Mouse (Mus musculus) spleen, postnatal 36 days (tissue): ENCODE data around the gene Mecom.

Experiments
- DNase-seq, 2 experiments: peaks; one replicate each; pipeline ENCODE4 v3.0.0; 2022; ENCODE audit warnings: low spot score in 2 of 2, mixed read lengths in 1 of 2

Gene Mecom

GRCm38 (mm10) chr3:30207431-30207830, 340.4 kb downstream of the Mecom start:
- DNase-seq: no peak

DNA sequence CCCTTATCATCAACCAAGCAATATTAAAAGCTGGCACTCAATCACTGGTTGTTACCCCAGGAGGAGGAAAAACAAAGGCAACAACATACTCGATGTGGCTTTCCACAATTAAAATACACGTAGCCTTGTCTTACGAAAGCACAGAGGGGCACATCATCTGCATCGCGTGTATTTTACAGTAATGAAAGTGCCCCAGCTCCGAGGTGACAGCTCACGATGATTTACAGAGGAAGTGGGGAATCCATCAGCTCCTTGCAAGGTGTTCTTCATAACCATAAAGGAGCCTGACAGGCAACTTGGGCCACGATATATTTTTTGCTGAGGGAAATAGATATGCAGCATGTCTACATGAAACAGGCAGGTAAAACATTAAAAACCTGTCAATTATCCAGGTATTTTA, 341.7 kb downstream of the Mecom start:
- no peak for DNase-seq

- no peak for DNase-seq
Observed at GRCm38 (mm10) chr3:30203764-30204163, 344.0 kb downstream of the Mecom start.

GRCm38 (mm10) chr3:30198854-30199253, 349.0 kb downstream of the Mecom start:
- DNase-seq: no peak

DNA sequence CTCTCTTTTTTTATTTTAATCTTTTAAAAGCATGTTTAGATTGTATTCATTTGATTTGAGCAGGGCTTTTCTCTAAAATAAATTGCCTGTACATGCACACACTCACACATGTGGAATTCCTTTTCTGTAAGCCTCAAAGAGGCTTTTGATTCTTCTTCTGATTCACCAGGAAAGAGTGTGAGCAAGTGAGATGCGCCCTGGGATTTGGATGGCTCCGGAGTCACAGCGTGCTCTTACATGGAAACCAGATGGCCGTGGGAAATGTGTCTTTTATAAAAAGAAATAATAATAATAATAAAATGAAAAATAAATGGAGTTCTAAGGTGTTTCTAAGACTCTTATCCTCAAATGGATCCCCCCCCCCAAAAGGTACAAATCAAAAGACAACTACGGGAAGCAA, 349.6 kb downstream of the Mecom start:
- no peak for DNase-seq

GRCm38 (mm10) chr3:30195186-30195585, 352.6 kb downstream of the Mecom start:
- DNase-seq: no peak

DNA sequence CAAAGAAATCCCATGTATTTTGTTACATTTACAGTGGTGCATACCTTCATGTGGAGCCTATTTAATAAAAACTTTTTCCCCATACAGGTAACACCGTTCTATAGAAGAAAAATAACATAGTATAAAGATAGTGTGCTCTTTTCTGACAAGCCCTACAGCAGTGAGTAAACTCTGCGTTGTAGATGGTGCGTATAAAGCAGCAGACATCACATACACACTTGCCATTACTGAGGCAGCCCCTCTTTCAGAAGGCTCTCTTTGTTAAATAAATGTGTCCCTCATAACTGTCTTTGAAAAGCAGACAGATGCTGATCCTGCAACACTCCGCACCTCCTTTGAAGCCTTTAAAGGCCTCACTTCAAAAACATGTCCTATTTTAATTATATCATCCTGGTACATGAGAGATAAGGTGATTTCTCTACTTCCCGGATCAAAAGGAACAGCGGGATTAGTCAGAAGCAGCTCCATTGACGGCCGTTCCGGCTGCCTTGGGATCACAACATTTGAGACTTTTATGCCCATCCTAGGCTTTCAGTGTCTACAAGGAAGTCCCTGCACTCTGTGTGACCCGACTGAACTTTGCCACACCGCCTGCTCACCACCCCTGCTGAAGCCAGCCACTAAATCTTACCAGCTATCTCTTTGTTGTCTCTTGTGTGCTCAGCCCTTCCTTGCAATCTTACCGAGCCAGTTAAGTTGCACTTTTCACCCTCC, 355.4 kb downstream of the Mecom start:
- DNase-seq: no peak

- no peak for DNase-seq
Observed at GRCm38 (mm10) chr3:30189325-30189724, 358.5 kb downstream of the Mecom start.

DNA sequence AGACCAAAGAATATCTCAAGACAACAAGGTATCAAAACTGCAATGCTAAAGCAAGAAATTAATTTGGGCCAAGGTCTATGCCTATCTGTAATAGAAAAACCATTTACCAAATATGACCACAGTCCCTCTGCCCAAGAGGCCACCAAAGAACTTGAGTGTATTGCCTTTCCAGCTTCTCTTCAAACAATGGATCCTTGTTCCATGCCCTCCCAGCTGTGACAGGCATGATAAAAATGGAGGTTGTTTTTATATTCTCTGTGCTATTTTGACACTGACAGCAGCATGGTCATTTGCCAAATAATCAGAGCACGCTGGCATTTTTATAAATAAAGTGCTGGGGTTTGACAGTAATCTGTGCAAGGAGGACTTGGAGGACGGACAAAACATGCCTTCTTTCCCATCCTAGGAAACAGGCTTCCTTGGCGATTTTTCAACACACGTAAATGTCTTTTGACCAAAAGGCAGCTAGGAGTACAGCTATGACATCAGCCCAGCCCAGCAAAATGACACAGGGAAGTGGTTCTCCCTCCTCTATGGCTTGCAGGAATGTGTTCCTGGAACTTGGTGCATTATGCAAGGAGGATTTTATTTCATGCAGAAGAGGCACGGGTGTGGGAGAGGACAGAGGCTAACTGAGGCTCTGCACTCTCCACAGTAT, 359.9 kb downstream of the Mecom start:
- DNase-seq: no peak

DNA sequence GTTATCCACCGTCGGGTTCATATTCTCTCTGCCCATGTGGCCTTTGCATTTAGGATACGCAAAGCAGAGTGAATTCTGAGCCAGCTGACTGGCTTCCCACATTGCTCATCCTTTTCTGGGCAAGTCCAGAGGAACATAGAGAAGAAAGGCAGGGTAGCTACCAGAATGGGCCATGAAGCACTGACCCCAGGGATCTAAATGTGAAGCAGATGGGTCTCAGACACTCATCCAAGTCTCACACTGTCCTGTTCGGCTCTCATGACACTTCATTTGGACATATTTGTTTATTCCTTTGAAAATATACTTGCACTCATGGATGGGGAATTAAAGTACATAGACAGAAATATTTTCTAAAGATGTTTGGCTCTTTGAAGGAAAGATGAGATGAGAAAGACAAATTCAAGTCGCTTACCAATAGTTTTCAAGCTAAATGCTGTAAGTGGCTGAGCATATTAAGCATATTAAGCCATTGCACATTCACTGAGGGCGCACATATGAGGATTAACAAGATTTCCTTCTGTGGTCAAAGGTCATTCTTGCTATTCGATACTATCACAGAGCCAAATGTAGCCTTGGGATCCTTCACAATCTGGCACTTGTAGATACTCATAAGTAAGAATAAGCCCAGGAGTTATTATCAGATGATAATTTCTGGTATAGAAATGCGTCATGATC, 365.9 kb downstream of the Mecom start:
- no peak for DNase-seq

DNA sequence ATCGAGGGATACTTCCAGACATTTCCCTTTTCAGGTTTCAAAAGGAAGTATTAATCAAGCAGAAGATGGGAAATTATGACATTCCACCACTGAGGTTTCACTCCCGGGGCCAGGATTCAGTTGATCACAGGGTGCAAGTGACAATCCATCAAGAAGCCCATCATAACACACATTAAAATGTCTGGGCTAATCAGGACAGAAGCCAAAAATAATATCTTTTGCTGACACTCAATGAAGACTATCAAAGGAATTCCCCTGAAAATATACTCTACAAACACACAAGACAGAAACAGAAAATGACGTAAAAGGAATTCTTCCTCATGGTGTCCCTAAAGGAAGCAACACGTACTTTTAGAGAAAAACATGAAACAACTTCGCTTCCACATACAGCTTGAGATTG, 371.2 kb downstream of the Mecom start:
- no peak for DNase-seq

DNA sequence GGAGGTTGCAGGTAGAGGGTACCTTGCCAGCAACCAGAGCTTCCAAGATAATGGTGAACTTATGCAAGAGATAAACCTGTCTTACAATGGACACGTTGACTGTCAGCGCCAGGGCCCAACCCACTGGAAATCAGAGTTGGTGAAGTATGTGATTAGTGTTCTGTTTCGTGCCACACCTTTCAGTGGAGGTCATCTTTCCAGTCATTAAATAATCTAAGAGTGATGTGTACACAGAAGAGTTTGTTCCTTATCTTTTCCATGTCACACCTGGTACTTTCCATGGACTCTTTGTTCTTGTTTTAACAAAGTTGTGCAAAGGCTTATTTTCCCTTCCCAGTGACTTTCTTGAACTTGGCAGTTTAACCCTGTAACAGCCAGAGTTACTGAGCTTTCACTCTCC, 374.0 kb downstream of the Mecom start:
- DNase-seq: no peak

DNA sequence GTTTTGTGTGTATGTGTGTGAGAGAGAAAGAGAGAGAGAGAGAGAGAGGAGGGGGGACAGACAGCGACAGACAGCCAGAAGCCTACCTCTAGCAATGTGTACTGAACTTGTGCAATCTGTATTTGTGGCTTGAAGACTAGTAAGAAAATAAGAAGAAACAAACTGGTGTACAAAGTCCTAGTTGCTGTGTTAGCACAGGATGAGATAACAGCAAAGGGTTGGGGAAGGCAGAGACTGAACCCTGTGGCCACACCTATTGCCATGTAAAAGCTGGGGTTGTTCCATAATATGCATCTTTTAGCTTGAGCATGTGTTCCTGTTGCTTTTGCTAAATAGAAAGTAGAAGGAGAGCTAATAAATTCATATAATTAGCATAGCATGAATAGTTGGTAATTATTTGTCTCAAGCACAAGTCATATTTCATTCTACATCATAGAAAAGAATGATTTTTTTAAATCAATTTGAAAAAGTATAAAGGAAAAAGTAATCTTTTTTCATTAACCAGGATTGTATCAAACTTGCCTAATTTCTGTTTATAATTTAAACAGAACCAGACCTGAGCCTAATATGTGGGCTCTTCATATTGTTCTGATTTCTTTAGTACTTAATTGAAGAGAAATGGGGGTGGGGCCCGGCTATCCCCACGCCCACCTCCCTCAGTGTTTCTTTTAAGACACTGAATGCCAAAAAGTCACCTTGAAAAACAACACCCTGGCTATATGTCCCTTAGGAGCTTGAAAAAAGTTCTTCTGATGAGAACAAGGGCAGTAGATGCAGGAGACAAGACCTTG, 379.2 kb downstream of the Mecom start:
- DNase-seq: no peak

DNA sequence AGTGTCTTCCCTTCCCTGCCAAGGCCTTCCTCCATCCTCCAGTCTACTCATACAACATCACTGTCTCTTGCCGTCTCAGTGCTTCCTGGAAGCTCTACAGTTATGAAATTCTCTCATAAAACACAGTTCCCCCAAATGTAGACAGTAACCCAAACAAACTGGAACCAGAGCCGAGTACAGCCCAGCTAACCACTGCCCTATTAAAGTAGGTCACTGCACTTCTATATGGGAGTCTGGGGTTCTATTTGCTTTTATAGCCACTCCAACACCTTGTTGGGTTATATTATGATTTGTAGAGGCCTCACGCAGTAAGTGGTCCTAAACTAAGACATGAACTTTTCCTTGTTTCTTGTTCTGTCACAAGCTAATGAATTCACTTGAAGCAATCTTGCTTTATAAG, 380.8 kb downstream of the Mecom start:
- no peak for DNase-seq

- DNase-seq: no peak
Observed at GRCm38 (mm10) chr3:30164834-30165233, 383.0 kb downstream of the Mecom start.

GRCm38 (mm10) chr3:30163390-30163789, 384.4 kb downstream of the Mecom start:
- DNase-seq: no peak

DNA sequence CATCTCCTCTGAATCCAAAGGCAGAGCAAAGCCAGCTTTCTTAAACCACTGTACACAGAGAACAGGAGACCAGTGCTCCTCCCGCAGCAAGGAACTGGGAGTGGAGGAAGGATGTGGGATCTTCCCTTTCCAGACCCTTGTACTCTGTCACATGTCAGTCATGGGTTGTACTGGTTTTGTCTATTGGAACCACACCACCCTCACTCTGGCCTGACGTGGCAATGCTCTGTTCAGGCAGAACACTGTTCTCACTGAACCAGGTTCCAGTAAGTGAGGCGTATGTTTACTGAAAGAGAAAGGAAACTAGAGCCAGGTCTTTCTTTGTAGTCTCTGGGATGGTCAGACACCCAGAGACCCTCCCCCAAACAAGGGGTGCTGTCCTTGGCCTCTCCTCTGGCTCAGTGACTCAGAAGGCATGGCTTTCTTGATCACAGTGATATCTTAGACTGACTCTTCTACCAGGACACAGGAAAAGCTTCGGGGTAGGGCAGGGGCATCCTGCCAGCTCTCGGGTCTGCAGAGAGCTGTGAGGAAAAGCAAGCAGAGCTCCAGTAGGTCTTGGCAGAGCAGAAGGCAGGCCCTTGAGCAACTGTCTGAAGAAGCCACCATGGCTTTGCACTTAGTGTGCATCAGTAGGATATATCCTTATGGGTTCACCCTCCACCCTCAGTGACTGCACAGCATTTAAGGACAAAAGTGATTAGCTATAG, 386.7 kb downstream of the Mecom start:
- DNase-seq: no peak

DNA sequence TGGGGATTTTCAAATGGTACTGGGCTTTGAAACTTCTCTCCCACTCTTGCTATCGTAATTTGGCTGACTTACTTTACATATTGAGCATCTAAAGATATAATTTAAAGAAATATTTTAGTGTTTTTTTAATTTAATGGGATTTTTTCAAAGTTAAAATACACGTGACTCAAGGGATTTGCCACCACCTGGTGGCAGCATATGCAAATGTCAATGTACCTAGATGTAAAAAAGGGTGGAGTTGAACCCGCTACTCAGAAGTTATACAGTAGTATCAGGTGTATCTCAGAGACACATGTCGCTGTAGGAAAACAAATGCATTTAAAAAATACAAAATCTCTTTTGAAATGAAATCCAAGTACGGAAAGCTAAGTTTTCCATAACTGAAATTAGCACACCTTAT, 387.5 kb downstream of the Mecom start:
- no peak for DNase-seq

GRCm38 (mm10) chr3:30157128-30157670, 390.6 kb downstream of the Mecom start:
- no peak for DNase-seq

- no peak for DNase-seq
Observed at GRCm38 (mm10) chr3:30154390-30154789, 393.4 kb downstream of the Mecom start.

DNA sequence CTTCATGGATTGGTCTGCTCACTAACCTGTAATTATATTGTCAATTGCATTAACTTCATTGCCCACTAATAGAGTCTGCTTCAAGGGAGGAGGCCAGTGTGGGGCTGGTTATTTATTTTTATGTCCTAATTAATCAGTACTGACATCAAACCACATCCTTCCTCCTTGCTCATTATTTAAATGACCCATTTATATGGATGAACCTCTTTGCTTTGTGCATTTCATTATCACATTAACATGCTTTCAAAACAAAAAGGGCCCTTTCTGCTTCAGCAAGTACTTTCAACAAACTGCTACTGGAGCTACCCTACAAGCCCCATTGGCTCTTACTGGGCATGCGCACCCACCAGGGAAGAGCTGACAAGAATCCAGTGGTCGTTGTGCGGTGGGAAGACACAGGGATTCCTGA, 393.9 kb downstream of the Mecom start:
- no peak for DNase-seq
